Mouse (Mus musculus): ENCODE data around the gene Slc1a2.

DNA sequence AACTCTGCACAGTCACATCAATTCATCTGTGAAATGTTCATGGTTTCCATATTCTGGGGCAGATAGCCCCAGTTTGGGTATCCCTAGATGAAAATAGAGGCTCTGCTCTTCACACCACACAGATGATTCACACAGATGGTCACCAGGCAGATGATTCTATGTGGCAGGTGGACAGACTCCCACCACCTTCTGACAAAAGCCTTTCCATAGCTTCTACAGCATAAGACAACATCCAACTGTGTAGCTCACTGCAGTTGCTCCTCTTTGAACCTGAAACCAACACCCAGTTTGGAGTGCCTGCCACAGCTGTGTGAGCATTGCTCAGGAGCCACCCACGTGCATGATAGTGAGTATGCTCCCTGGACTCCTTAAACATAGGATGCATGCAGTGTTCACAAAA lies 46.3 kb downstream of the Slc1a2 start:
- no peak for TF ChIP-seq CTCF (IDR thresholded peaks at IDR 0.05; ENCODE audit: insufficient read depth, low read depth, low read length)
- no peak for TF ChIP-seq POLR2A (IDR thresholded peaks at IDR 0.05; ENCODE audit: insufficient read depth, low read depth, low read length)

Data from olfactory bulb, adult 2 months (tissue).